Mouse (Mus musculus) splenic B cell, adult 2 months (primary cell): ENCODE measurements around the gene Trim8.

Source experiments
- DNase-seq: peaks from one replicate; pipeline ENCODE4 v3.0.0-alpha.2; 2011; ENCODE audit warnings: low read depth, low spot score
- H3K27me3 ChIP-seq: 2 replicates; pipeline ENCODE4 v1.6.1; 2012; ENCODE audit warnings: mild to moderate bottlenecking, low read length, moderate library complexity, mixed read lengths; ENCODE audit not compliant: control insufficient read depth, poor library complexity, insufficient read depth, severe bottlenecking
- H3K36me3 ChIP-seq: 2 replicates; pipeline ENCODE4 v1.6.1; 2012; ENCODE audit warnings: mild to moderate bottlenecking, low read length, moderate library complexity, mixed read lengths; ENCODE audit not compliant: control insufficient read depth, poor library complexity, insufficient read depth, severe bottlenecking

The Trim8 gene

DNA sequence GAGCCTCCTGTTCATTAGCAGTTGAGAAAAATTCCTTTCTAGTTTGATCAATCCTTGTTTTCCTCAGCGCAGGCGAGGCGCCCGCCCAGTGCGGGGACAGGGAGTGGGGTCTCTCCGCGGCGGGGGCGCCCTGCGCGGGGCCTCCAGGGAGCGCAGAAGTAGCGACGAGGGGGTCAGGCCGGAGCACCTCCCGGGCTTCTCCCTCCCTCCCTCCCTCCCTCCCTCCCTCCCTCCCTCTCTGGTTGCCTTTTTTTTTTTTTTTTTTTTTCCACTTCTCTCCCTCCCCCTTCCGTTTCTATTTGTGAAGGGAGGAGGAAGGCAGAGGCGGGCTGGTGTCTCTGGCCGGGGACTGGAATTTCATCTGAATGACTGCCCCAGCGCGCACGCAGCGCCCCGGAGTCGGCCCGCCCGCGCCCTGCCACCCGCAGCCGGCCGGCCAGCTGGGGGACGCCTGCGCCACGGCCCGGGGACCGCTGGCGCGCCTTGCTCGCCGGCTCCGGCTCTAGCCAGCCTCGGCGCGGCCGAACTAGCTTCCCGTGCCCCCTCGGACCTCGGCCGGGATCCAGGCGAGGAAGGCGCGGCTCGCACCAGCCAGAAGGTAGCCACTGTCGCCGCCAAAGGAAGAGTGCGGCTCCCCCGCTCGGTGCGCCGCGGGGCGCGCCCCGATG lies at the start of gene Trim8:
Trim8 (plus strand) TSS at position 302 of the 668 bp plus-strand sequence.
- H3K36me3 ChIP-seq: 0 out of 2 replicates have a peak, but pooled peaks cover 1% of the 10 kb centered on the region
- H3K27me3 ChIP-seq: no peaks in the 10 kb centered on the region
- DNase-seq: peak; percentile 69

DNA sequence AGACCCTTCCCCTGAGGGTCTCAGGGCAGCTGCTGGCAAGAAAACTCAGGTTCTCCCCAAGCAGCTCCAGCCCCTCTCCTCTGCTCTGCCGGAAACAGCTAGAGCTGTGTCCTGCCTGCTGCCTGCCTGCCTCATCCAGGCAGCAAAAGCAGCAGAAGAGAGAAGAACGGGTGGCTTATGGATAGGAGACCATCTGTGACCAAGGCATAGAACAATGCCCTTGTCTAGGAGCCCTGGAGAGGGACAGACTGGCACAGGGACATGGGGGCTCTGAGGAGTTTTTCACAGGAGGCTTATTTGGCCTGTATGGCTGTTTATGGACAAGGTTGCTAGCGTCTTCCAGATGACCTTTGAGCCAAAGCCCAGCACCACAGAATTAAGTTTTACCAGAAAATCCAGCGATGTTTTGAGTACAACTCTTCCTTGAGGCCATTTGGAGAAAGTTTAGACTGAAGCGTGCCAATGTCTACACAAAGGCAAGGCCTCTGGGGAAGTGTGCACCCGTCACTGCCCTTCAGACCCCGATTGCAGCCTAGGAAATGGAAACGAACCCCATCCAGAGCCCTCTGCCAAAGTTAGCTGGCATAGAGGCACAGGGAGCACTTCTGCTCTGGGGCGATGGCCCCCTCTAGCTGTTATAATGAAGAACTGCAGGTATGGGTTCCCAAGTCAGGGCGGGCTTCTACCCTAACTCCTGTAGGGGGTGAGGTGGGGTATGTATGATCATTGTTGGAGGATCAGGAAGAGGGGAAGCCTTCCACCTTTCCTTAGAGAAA lies 49.3 kb upstream of the Trim8 start:
- DNase-seq: peak; percentile 75
- Histone ChIP-seq H3K36me3 (no peaks in the 10 kb centered on the region; the same call in 1 of the 2 replicates), H3K27me3 (no peaks in the 10 kb centered on the region)

DNA sequence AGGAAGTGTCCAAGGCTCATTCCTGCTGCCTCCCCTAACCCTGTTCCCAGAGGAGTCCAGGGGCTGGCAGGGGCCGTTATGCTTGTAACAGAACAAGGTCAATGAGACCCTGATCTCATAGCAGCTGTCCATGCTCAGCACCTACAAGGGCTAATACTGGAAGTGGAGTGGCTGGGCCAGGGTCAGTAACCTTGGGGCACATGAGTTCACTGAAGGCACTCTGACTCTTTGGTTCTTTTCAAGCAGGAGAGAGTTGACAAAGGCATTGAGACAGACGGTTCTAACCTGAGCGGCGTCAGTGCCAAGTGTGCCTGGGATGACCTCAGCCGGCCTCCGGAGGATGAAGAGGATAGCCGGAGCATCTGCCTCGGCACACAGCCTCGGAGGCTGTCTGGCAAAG lies 48.6 kb upstream of the Trim8 start:
- no peak for DNase-seq
- Histone ChIP-seq H3K36me3 (no peaks in the 10 kb centered on the region; the same call in 1 of the 2 replicates), H3K27me3 (no peaks in the 10 kb centered on the region)

DNA sequence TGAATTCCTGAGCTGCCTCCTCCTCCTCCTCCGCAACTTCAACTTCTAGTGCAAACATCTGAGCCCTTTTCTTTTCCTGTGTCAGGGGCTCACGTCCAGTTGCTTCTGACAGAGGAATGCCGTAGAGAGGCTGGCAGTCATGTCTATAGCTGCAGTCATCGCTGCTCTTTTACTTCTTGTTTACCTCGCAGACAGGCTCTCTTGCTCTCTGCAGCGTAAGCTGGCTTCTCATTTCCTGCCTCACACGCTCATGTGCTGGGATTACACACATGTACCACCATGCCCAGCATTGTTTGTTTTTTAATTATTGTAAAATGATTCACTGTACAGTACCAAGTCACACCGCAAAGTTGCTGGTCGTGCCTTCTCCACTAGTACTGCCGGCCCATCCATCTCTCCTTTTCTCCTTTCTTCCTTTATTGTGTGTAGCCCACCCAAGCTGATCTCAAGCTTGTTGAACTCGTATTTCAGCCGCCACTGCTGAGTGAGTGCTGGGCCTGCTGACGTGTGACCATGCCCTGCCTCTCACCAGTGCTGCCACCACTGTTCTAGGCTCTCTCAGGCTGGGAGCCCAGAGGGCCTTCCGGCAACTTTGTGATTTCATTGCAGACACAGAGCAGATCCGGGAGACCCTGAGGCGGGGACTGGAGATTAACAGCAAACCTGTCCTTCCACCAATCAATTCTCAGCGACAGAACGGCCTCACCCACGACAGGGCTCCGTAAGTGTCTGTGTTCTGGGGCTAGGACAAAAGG lies 47.2 kb upstream of the Trim8 start:
- Histone ChIP-seq H3K27me3 (no peaks in the 10 kb centered on the region), H3K36me3 (no peaks in the 10 kb centered on the region; the same call in 1 of the 2 replicates)
- peak; percentile 53 for DNase-seq

DNA sequence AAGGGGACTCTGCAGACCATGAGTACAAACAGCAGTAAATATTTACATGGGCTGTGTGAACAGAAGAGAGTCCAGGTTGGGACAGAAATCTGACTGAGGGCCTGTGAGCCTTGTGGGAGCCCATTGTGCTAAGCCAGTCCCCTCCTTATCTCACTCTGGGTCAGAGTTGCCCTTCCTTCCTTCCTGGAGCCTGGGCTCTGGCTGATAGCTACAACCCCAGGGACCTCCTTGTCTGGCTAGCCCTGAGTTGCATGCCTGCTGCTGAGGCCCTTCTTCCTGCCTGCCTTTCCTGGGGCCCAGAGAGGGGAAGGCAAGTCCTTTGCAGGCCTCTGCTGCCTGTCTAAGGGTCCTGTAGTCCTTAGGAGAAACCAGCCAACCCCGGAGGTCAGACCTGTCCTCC lies 46.5 kb upstream of the Trim8 start:
- H3K27me3 ChIP-seq: no peaks in the 10 kb centered on the region
- H3K36me3 ChIP-seq: no peaks in the 10 kb centered on the region; the same call in 1 of the 2 replicates
- no peak for DNase-seq

DNA sequence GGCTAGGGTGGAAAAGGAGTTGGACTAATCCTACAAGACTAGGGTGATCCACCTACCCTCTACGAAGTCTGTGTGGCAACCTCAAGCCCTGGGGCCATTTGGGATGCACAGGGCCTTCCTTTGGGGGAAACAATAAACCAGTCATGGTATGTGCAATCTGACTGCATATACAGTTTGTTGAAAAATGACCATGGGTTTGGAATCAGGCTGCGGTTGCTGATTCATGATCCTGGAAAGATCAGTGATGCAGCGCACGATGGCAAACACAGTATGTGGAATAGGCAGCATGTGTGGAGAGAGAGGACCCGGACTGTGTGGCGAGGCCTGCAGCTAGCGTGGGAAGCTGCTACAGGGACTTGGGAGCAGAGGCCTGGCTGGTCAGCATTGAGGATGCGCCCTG lies 45.9 kb upstream of the Trim8 start:
- no peaks in the 10 kb centered on the region; the same call in 1 of the 2 replicates for H3K36me3 ChIP-seq
- no peak for DNase-seq

DNA sequence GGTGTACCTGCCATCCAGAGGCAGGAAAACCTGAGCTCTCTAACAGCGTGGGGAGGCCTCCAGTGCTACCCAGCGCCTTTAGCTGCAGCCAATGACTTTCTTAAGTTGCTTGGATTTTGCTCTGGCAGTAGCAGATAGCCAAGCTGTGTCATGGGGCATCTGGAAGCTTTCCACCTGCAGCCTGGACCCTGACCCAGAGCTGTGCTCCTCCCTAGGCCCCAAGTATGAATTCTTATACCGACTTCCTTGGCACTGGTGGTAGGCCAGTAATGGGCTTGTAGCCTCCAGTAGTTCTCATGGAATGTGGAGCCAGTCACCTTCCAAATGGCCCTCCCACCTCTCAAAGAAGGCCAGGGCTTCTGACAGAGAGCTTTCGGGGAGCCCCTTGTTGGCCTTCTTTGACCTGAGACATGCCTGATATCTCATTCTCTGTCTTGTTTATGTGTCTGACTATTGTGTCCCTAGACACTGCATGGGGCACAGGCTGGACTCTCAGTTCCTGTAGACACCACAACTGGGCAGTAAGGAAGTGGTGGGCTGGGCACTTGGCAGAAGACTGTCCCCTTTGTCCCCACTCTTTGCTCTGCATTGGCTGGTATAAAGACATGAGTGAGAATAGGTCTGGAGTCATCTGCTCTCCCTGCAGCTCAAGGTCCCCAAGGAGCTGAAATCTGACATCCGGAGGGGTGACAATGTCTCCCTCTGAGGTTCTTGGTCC lies 45.3 kb upstream of the Trim8 start:
- Histone ChIP-seq H3K27me3 (no peaks in the 10 kb centered on the region), H3K36me3 (no peaks in the 10 kb centered on the region; the same call in 1 of the 2 replicates)
- DNase-seq: no peak

More for the DNA sequence above, 45.9 kb upstream of the Trim8 start:
- no peaks in the 10 kb centered on the region for H3K27me3 ChIP-seq

DNA sequence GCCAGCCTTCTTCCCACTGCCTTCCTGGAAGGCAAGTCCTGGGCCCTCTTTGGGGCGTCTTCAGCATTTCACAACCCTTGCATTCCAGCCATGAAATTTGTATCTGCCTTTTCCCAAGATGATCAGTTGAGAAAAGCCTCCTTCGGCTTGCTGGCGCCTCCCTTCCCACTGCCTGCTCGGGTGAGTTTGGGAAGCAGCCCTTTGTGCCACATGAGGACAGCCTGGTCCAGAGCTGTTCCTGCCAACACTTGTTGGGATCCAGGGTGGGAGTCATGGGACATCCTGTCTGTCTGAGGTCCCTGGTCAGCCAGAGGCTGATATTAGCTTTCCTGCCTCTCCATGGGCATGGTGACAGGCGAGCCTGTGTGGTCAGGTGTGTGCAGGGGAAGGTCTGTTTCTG lies 43.7 kb upstream of the Trim8 start:
- Histone ChIP-seq H3K27me3 (no peaks in the 10 kb centered on the region), H3K36me3 (no peaks in the 10 kb centered on the region; the same call in 1 of the 2 replicates)
- no peak for DNase-seq

DNA sequence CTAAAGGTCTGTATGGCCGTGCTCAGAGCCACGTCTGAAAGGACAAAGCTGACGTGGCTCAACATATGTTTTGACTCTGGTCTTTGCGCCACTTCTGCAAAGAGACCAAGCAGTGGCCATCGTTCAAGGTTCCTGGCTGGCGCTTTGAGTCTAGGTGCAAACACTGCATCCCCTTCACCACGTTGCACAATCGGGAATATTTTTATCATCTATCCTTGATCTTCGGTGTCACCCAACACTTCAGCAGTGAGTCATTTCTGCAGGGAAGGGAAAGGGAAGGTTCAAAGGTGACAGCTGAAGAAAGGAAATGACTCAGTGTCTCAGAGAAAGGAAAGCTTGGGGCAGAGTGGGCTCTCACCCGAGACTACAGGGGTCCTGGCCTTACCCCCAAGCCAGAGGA lies 42.2 kb upstream of the Trim8 start:
- H3K36me3 ChIP-seq: no peaks in the 10 kb centered on the region; the same call in 1 of the 2 replicates
- no peaks in the 10 kb centered on the region for H3K27me3 ChIP-seq
- DNase-seq: no peak

DNA sequence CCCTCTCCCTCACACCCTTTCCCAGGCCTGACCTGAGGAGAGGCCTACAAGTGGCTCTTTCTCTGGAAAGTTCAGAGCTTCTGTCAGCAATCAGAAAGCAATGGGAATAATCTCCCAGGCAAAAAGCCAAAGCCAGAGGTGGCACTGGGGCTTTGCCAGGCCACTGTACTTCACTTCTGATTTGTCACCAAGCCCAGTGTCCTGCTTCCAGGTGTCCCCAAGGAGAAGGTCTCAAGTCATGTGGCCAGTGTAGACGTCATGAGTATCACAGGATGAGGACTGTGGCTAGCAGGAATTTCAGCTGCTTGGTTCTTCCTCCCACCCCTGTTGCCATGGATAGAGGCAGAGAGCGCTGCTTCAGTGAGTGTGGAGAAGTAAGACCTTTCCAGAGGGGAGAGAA lies 41.6 kb upstream of the Trim8 start:
- Histone ChIP-seq H3K27me3 (no peaks in the 10 kb centered on the region), H3K36me3 (no peaks in the 10 kb centered on the region; the same call in 1 of the 2 replicates)
- no peak for DNase-seq

DNA sequence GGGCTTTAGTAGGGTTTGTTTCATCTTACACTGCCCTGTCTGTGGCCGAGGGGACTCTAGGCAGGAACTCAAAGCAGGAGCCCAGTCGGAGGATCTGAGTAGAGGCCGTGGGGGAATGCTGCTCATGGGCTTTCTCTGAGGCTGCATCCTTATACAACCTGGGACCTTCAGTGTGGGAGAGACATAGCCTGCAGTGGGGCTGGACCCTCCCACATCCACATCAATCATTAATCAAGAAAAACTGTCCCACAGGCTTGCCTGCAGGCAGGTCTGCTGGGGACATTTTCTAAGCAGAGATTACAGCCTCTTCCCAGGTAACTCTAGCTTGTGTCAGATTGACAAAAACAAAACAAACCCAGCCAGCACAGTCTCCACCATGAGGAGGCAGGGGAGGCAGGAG lies 38.9 kb upstream of the Trim8 start:
- no peak for DNase-seq
- no peaks in the 10 kb centered on the region for H3K27me3 ChIP-seq
- no peaks in the 10 kb centered on the region; the same call in 1 of the 2 replicates for H3K36me3 ChIP-seq

DNA sequence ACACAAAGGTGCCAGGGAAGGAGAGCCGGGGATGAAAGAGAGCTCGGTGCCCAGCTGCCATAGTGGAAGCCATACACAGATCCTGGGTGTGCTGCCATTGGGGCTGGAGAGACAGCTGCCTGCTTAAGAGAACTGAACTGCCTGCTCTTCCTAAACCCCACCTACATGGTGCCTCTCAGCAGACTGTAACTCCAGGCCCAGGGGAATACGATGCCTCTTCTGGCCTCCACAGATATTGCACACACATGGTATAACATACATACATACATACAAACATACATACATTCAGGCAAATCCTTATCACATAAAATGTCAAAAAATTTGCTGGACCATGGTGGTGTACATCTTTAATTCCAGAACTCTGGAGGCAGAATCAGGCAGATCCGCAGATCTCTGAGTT lies 38.1 kb upstream of the Trim8 start:
- H3K27me3 ChIP-seq: no peaks in the 10 kb centered on the region
- H3K36me3 ChIP-seq: no peaks in the 10 kb centered on the region
- peak; percentile 58 for DNase-seq

DNA sequence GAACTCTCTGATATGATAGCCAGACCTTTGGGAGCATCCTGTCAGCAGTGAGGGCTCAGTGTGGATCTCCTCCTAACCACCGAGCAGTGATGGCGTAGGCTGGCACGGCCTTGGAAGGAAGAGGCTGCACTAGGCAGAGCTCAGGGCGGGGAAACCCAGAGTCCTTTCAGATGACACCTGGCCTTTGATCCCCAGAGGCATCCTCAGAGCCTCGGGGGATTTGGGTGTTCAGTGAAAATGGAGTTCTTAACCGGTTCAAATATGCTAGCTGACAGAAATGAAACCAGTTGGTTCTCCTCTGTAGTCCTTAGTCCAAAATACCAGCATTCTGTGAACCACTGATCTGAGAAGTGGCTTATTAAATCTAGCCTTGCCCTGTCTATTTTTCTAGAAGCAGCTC lies 35.3 kb upstream of the Trim8 start:
- peak; percentile 96 for DNase-seq
- Histone ChIP-seq H3K27me3 (no peaks in the 10 kb centered on the region), H3K36me3 (no peaks in the 10 kb centered on the region)

DNA sequence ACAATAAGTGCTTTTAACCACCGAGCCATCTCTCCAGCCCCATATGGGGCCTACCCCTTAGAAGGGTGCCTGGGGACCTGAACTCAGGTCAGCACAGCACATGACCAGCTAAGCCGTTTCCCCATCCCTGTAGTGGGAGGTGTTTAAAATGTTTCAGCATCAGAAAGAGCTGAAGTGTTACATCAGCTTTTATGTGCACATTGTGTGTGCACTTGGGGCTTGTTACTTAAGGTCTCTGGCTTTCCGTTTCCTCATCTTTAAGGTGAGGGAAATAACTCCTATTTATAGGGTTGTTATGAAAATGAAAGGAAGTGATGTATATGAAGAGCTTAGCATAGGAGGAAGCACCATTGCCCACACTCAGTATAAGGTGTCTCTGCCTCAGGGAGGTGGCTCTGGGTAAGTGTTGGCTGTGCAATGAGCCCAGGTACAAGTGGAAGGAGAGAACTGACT lies 34.4 kb upstream of the Trim8 start:
- DNase-seq: peak; percentile 83
- no peaks in the 10 kb centered on the region for H3K36me3 ChIP-seq
- no peaks in the 10 kb centered on the region for H3K27me3 ChIP-seq
